ENCODE assay signal across 16 mouse cellular contexts in genomic region chr3:18705756-18706155, GRCm38 (mm10).
A peak's percentile ranks its signal among the peaks of the same experiment; 100 is the strongest.
DNase-seq lines count a peak whose midpoint lies in the region.
"Had no signal": no experiment of that assay in that cellular context is flagged by ENCODE, and none has a peak within 500 bp of the region (broad histone marks: within the 10 kb centered on the region; RNA-seq: fewer than 3 reads in every experiment).

No protein-coding gene starts in this region.

- DNase-seq in cerebellum, postnatal 25 days = peak; percentile 15 to 23
- DNase-seq in cerebellum, adult 11 months = no peak
- peak; percentile 21 to 50 for DNase-seq in frontal cortex, postnatal 36 days (ENCODE audit: low spot score in 2 of 2)
- no peak for DNase-seq in frontal cortex, postnatal 14 days (ENCODE audit: low spot score in 2 of 2)
- DNase-seq in right cerebral cortex, adult 18-20 months = peak; percentile 26
- DNase-seq in right cerebral cortex, postnatal 4 days = no peak
- no peak for DNase-seq in kidney, postnatal 36 days
- DNase-seq: adrenal gland, postnatal 10 days; cerebellum, adult 9-10 months; heart, postnatal 10 days; kidney, adult 8-10 months; kidney, postnatal 10 days; lung, adult 18-20 months; lung, postnatal 10 days; thymus, adult 18-20 months; thymus, postnatal 36 days had no signal

Comparison
In these comparisons a context has a peak if more than half of its experiments do, and no peak if none do; other contexts are left out.
1. DNase-seq: peak in cerebellum, postnatal 25 days (2 of 2), frontal cortex, postnatal 36 days (2 of 2) and right cerebral cortex, adult 18-20 months (single experiment); none in cerebellum, adult 11 months (single experiment), frontal cortex, postnatal 14 days (0 of 2), right cerebral cortex, postnatal 4 days (single experiment) and kidney, postnatal 36 days (0 of 2).